Mouse (Mus musculus): ENCODE data around the gene Iffo2.

Iffo2 gene

GRCm38 (mm10) chr4:139582903-139583302 lies 52.6 kb downstream of the Iffo2 start:
- DNase-seq, result no peak

- no peak for DNase-seq
Measured at GRCm38 (mm10) chr4:139583629-139584245, 53.4 kb downstream of the Iffo2 start.

- DNase-seq, result no peak
Measured at GRCm38 (mm10) chr4:139584704-139585103, 54.4 kb downstream of the Iffo2 start.

GRCm38 (mm10) chr4:139585713-139586112 lies 55.4 kb downstream of the Iffo2 start:
- no peak for DNase-seq

- no peak for DNase-seq
Measured at GRCm38 (mm10) chr4:139587370-139587769, 57.0 kb downstream of the Iffo2 start.

GRCm38 (mm10) chr4:139587773-139588172 lies 57.4 kb downstream of the Iffo2 start:
- DNase-seq, result no peak

- DNase-seq, result no peak
Measured at GRCm38 (mm10) chr4:139589351-139590027, 59.1 kb downstream of the Iffo2 start.

GRCm38 (mm10) chr4:139590446-139590845 lies 60.1 kb downstream of the Iffo2 start:
- DNase-seq, result no peak

- no peak for DNase-seq
Measured at GRCm38 (mm10) chr4:139592895-139593294, 62.5 kb downstream of the Iffo2 start.

GRCm38 (mm10) chr4:139593383-139593782 lies 63.0 kb downstream of the Iffo2 start:
- DNase-seq, result no peak

GRCm38 (mm10) chr4:139594062-139594461 lies 63.7 kb downstream of the Iffo2 start:
- DNase-seq, result no peak

- no peak for DNase-seq
Measured at GRCm38 (mm10) chr4:139596715-139597114, 66.4 kb downstream of the Iffo2 start.

GRCm38 (mm10) chr4:139597286-139598284 lies 67.2 kb downstream of the Iffo2 start:
- peak; percentile 39 for DNase-seq

GRCm38 (mm10) chr4:139598356-139598755 lies 68.0 kb downstream of the Iffo2 start:
- no peak for DNase-seq

- DNase-seq, result peak; percentile 76
Measured at GRCm38 (mm10) chr4:139598950-139599518, 68.7 kb downstream of the Iffo2 start.

- no peak for DNase-seq
Measured at GRCm38 (mm10) chr4:139601519-139602356, 71.4 kb downstream of the Iffo2 start.

GRCm38 (mm10) chr4:139602357-139603244 lies 72.3 kb downstream of the Iffo2 start, which contains the start of gene Gm21969:
Gene Gm21969 (plus strand): TSS chr4:139603186.
- DNase-seq, result peak; percentile 88

GRCm38 (mm10) chr4:139605216-139605615 lies 74.9 kb downstream of the Iffo2 start:
- DNase-seq, result no peak

GRCm38 (mm10) chr4:139606732-139607131 lies 76.4 kb downstream of the Iffo2 start:
- no peak for DNase-seq

- DNase-seq, result no peak
Measured at GRCm38 (mm10) chr4:139608975-139609374, 78.6 kb downstream of the Iffo2 start.

- no peak for DNase-seq
Measured at GRCm38 (mm10) chr4:139610954-139611353, 80.6 kb downstream of the Iffo2 start.

All from thymus, postnatal 4 days (tissue).